Mouse (Mus musculus): ENCODE data around the gene Trim56.

DNA sequence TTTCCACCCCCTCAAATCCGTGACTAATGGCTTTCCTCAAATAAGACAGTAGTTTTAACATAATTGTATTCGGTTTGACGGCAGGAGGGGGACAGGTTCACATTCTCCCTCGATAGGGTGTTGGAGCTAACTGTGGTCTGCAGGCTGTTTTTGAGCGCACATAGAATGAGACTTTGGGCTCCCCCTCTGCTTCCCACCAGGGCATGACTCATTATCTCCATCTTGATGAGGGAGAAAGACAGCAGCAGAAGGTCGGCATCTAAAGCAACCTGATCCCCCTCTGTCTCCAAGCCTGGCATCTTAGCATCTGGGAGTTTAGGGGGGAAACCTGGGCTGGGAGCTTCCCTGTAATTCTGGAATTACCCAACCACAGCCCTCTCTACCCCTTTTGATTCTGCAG lies 50.6 kb downstream of the Trim56 start:
- TF ChIP-seq CTCF (IDR thresholded peaks at IDR 0.05; ENCODE audit: low read depth, low read length), result no peak
- TF ChIP-seq POLR2A (IDR thresholded peaks at IDR 0.05; ENCODE audit: extremely low read depth, insufficient read depth, low read length), result no peak
